Mouse (Mus musculus): ENCODE measurements around the gene Ttll12. TPM values are rescaled to one million over a fixed set of nuclear protein-coding genes. Genes with fewer than 3 reads are reported as not detected.

Ttll12 gene
- total RNA-seq, 2 experiments from 2014 or later = 16.2 to 17.2 TPM

GRCm38 (mm10) chr15:83531961-83532469, 62.9 kb downstream of the Ttll12 start:
- no peak for DNase-seq (ENCODE audit: low spot score in 2 of 2)
- intact Hi-C loops (cut with DNase I) = no loop called here

GRCm38 (mm10) chr15:83530688-83531087, 64.3 kb downstream of the Ttll12 start:
- intact Hi-C loops (cut with DNase I) = no loop called here

GRCm38 (mm10) chr15:83530233-83530632, 64.7 kb downstream of the Ttll12 start:
- no peak for DNase-seq (ENCODE audit: low spot score in 2 of 2)
- intact Hi-C loops (cut with DNase I) = no loop called here

More at GRCm38 (mm10) chr15:83530688-83531087, 64.3 kb downstream of the Ttll12 start:
- no peak for DNase-seq (ENCODE audit: low spot score in 2 of 2)

- DNase-seq (ENCODE audit: low spot score in 2 of 2) = no peak
- intact Hi-C loops (cut with DNase I) = no loop called here
Observed at GRCm38 (mm10) chr15:83529765-83530164, 65.2 kb downstream of the Ttll12 start.

- no peak for DNase-seq (ENCODE audit: low spot score in 2 of 2)
- intact Hi-C loops (cut with DNase I) = no loop called here
Observed at GRCm38 (mm10) chr15:83528892-83529291, 66.1 kb downstream of the Ttll12 start.

- intact Hi-C loops (cut with DNase I) = no loop called here
- no peak for DNase-seq (ENCODE audit: low spot score in 2 of 2)
Observed at GRCm38 (mm10) chr15:83527747-83528146, 67.2 kb downstream of the Ttll12 start.

GRCm38 (mm10) chr15:83527092-83527437, 67.9 kb downstream of the Ttll12 start:
- intact Hi-C loops (cut with DNase I) = no loop called here
- no peak for DNase-seq (ENCODE audit: low spot score in 2 of 2)

GRCm38 (mm10) chr15:83526424-83527091, 68.4 kb downstream of the Ttll12 start, which contains the start of gene Bik:
Gene Bik (plus strand): TSS chr15:83526862.
- intact Hi-C loops (cut with DNase I) = no loop called here

More at GRCm38 (mm10) chr15:83526424-83527091, 68.4 kb downstream of the Ttll12 start, which contains the start of gene Bik:
- no peak for DNase-seq (ENCODE audit: low spot score in 2 of 2)

Other genes starting within 250 kb of the Ttll12 start
- gene Arfgap3, start 244.9 kb downstream of the Ttll12 start, total RNA-seq (2021) = 10 to 100 TPM; 19.9 to 21.3 TPM
- gene Pacsin2, start 130.6 kb downstream of the Ttll12 start, total RNA-seq (2021) = 10 to 100 TPM; 75.8 to 77.4 TPM
- gene Ttll1, start 84.3 kb downstream of the Ttll12 start, total RNA-seq (2021) = 10 to 100 TPM; 53.9 to 56.3 TPM
- not detected for gene Bik, start 68.3 kb downstream of the Ttll12 start, total RNA-seq (2021)
- 1 to 10 TPM; 2.4 to 2.8 TPM for gene Tspo, start 31.6 kb downstream of the Ttll12 start, total RNA-seq (2021)
- 10 to 100 TPM; 29.0 to 31.1 TPM for gene Mcat, start 31.4 kb downstream of the Ttll12 start, total RNA-seq (2021)
- 10 to 100 TPM; 58.6 to 65.6 TPM for gene Scube1, start 129.9 kb upstream of the Ttll12 start, total RNA-seq (2021)
- gene Mpped1, start 184.3 kb upstream of the Ttll12 start, total RNA-seq (2021) = 100 to 1,000 TPM; 217 to 234 TPM

All from left cerebral cortex, postnatal 14 days (tissue).